21 mouse cellular contexts compared by ENCODE assay signal in the genomic region with DNA sequence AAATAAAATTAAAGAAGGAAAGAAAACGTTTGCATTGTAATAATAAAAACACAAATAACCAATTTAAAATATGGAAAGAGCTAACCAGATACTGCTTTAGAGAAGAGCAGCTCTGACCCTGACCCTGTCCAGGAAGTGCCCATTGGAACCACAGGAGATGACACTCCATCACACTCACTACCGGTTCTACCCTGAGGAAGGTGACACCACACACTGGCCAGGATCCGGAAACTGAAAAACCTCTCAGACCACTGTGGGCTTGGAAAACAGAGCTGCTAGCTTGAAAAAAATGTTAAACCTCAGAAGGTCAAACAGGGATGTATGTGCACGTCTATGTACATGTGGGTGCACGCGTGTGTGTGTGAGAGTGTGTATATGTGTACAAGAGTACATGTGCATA. TPM values are rescaled to one million over a fixed set of nuclear protein-coding genes. Genes with fewer than 3 reads are reported as not detected.
"Had no signal": no experiment of that assay in that cellular context is flagged by ENCODE, and none has a peak within 500 bp of the region (broad histone marks: within the 10 kb centered on the region; RNA-seq: fewer than 3 reads in every experiment).

No protein-coding gene starts in this region.

- H3K9me3 ChIP-seq: limb, embryonic 10.5 days; limb, embryonic 13.5 days; lung, embryonic 15.5 days; midbrain, embryonic 10.5 days; midbrain, embryonic 13.5 days; neural tube, embryonic 13.5 days had no signal

- H3K27ac ChIP-seq: kidney, postnatal 0 days; layer of hippocampus, adult 2 months; limb, embryonic 10.5 days; limb, embryonic 13.5 days; lung, embryonic 15.5 days; midbrain, embryonic 10.5 days; midbrain, embryonic 13.5 days; neural tube, embryonic 13.5 days had no signal

- H3K4me2 ChIP-seq: limb, embryonic 13.5 days; lung, embryonic 15.5 days; midbrain, embryonic 13.5 days; neural tube, embryonic 13.5 days had no signal

- H3K27me3 ChIP-seq: limb, embryonic 13.5 days; lung, embryonic 15.5 days; midbrain, embryonic 13.5 days; neural tube, embryonic 13.5 days had no signal

- ATAC-seq: midbrain, embryonic 13.5 days; midbrain, embryonic 16.5 days had no signal

- H3K4me1 ChIP-seq: limb, embryonic 10.5 days; limb, embryonic 13.5 days; midbrain, embryonic 10.5 days; midbrain, embryonic 13.5 days; neural tube, embryonic 13.5 days had no signal

- H3K4me3 ChIP-seq: layer of hippocampus, adult 2 months; limb, embryonic 10.5 days; limb, embryonic 13.5 days; lung, embryonic 15.5 days; midbrain, embryonic 10.5 days; midbrain, embryonic 13.5 days; myocyte; neural tube, embryonic 13.5 days had no signal

- H3K9ac ChIP-seq: limb, embryonic 13.5 days; lung, embryonic 15.5 days; midbrain, embryonic 13.5 days; neural tube, embryonic 13.5 days had no signal

- DNase-seq: kidney, adult 2 months; kidney, postnatal 25 days; layer of hippocampus, adult 9-11 months; lung, adult 18-20 months; lung, postnatal 10 days; lung, postnatal 36 days; retina, postnatal 1 day; right cerebral cortex, postnatal 25 days; spleen, adult 18-20 months; thymus, adult 18-20 months had no signal

RNA-seq across cellular contexts. Expression of a gene that starts 41.2 kb away (rescaled TPM):
- total RNA-seq: monocyte, adult 5-6 weeks had no signal
